Mouse (Mus musculus) right cerebral cortex, adult 2 months (tissue): Measurements from ENCODE around the gene Pfkfb4.

Experiments
- DNase-seq, 2 experiments: peaks; one replicate each; pipeline ENCODE4 v3.0.0; 2021 to 2022; ENCODE audit warnings: low spot score in 2 of 2

The Pfkfb4 gene

GRCm38 (mm10) chr9:109057543-109057942 lies 66.0 kb downstream of the Pfkfb4 start:
- DNase-seq: no peak

GRCm38 (mm10) chr9:109058006-109058765 lies 66.6 kb downstream of the Pfkfb4 start:
- DNase-seq: no peak

- DNase-seq: peak; percentile 90 to 96
Measured at GRCm38 (mm10) chr9:109059136-109059903, 67.7 kb downstream of the Pfkfb4 start, which contains the start of gene Trex1. Trex1 (minus strand) TSS chr9:109059734.

DNA sequence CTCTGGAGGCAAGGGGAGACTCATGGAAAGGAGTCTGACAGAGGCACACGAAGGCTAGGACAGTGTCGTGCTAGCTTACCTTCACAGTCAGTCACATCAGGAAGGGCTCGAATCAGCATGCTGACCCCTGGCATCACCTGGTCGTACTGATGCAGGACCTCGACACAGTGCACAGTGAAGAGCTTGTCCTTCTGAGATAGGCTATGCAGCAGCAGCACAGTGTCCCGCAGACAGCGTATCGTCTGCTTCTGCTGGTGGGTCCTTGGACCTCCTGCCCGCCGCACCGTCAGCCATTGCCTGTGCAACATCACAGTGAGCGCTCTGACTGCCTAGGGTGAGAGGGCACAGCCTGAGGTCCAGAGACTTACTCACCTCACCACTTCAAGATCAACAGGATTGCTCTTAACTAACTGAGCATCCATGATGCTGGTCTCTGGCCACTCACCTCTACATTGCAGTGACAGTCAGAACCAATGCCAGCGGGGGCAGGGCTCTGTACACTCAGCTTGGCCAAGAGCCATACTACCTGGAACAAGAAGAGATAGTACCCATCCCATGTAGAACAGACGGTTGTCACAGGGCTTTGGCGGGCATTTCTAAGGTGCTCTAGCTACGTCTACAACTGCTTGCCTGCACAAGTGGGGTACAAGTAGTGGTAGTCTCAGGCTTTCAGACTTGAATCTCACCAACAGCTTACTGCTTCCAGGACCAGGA lies 68.8 kb downstream of the Pfkfb4 start:
- DNase-seq: no peak

GRCm38 (mm10) chr9:109060898-109061295 lies 69.3 kb downstream of the Pfkfb4 start:
- DNase-seq: no peak

DNA sequence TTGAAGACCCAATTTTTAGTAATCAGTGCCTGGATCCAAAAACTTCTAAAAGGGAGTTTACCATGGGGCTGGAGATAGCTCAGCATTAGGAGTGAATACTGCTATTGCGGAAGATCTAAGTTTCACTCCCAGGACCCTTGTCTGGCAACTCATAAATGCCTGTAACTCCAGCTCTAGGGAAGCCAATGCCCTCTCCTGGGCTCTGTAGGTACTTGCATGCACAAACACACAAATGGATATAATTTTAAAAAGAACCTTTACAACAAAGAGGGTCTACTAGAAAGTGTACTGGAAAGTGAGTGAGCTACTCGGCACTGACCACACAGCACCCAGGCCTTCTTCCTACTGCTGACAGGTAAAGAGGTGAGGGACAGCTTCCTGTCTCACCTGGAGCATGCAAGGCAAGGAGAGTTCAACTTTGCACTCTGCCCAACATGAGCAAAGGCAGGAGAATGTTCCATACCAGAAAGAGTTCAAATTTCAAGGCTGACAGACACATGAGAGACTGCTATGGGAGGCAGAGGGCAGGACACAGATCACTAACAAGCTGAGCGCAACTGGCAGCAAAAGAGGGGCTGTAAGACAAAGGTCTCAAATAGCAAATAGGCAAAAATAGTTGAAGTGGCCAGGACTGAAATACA lies 76.6 kb downstream of the Pfkfb4 start:
- no peak for DNase-seq

- DNase-seq: peak; percentile 96 to 98
Measured at GRCm38 (mm10) chr9:109073661-109074573, 82.3 kb downstream of the Pfkfb4 start, which contains the start of gene Atrip. Atrip (minus strand) TSS chr9:109074124.

GRCm38 (mm10) chr9:109080516-109080915 lies 88.9 kb downstream of the Pfkfb4 start:
- no peak for DNase-seq

DNA sequence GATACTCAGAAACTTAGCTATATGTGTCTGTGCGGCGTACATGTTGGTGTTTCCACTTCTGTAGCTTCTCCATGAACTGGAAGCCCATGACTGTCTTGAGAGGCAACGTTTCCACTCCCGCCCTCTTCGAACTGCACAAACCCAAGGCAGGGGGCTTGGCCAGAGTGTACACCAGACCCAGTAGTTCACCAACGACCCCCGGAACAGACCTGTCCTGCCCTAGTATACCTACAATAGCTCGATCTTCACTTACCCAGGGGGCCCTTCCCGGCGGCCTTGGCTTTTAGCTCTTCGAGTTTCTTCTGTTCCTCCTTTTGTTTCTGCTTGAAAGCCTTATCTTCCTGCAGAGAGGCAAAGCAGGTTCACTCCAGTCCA lies 90.2 kb downstream of the Pfkfb4 start:
- no peak for DNase-seq
